Mouse (Mus musculus) liver, adult 2 months (tissue): ENCODE measurements around the gene Mrtfa. TPM values are rescaled to one million over a fixed set of nuclear protein-coding genes. Genes with fewer than 3 reads are reported as not detected.

Experiments used
- DNase-seq: peaks from one replicate; pipeline ENCODE4 v3.0.0-alpha.2; 2011; ENCODE audit warnings: low read depth, low spot score; ENCODE audit errors: extremely low read depth
- H3K27ac ChIP-seq: fragments of 200-500 bp; replicated peaks from 2 replicates; pipeline ENCODE4 v1.5.1; 2012; ENCODE audit warnings: low read depth, mild to moderate bottlenecking, control low read depth, inconsistent platforms, low read length; ENCODE audit not compliant: insufficient read depth
- H3K27me3 ChIP-seq: fragments of 200-500 bp; 2 replicates; pipeline ENCODE4 v1.6.1; 2012; ENCODE audit warnings: mild to moderate bottlenecking, moderate library complexity, low read length, inconsistent platforms; ENCODE audit not compliant: control insufficient read depth, insufficient read depth
- H3K36me3 ChIP-seq: fragments of 200-500 bp; 2 replicates; pipeline ENCODE4 v1.6.1; 2012; ENCODE audit warnings: low read length, inconsistent platforms; ENCODE audit not compliant: control insufficient read depth, insufficient read depth
- H3K4me1 ChIP-seq: fragments of 200-500 bp; 2 replicates; pipeline ENCODE4 v1.6.1; 2011; ENCODE audit warnings: low read length; ENCODE audit not compliant: control insufficient read depth, insufficient read depth
- H3K4me3 ChIP-seq: fragments of 200-500 bp; 2 replicates; pipeline ENCODE4 v1.5.1; 2011; ENCODE audit warnings: low read depth, mild to moderate bottlenecking, control low read depth, low read length, moderate library complexity; ENCODE audit not compliant: insufficient read depth
- H3K79me2 ChIP-seq: fragments of 200-500 bp; 2 replicates; pipeline ENCODE4 v1.6.1; 2012; ENCODE audit warnings: inconsistent platforms, mild to moderate bottlenecking, low read length, moderate library complexity; ENCODE audit not compliant: control insufficient read depth, insufficient read depth
- H3K9ac ChIP-seq: fragments of 200-500 bp; 2 replicates; pipeline ENCODE4 v1.6.1; 2012; ENCODE audit warnings: low read depth, mild to moderate bottlenecking, control low read depth, inconsistent platforms, low read length
- CTCF ChIP-seq: fragments of 200-500 bp; IDR thresholded peaks from 2 replicates; pipeline ENCODE4 v1.5.1; 2011; ENCODE audit warnings: low read depth, low read length, control low read depth
- POLR2A ChIP-seq: fragments of 200-500 bp; IDR thresholded peaks from 2 replicates; pipeline ENCODE4 v1.6.1; 2011; ENCODE audit warnings: low read length, control low read depth; ENCODE audit not compliant: insufficient read depth; ENCODE audit errors: extremely low read depth
- WGBS: fragments of 180-500 bp; shearing (Covaris S2); methylation state at CpG from one replicate; pipeline ENCODE4 v1.1.7; 2018; 5-methylcytosine and 5-hydroxymethylcytosine counted together
- polyA plus RNA-seq: library from polyadenylated mRNA; depleted of rRNA; stranded (reverse); fragments of >200 nt; gene quantifications from 2 replicates; pipeline ENCODE4 v1.2.3, GENCODE M21; 2012
- total RNA-seq: library from RNA; depleted of rRNA; stranded (reverse); fragments of >200 nt; gene quantifications from 2 replicates; pipeline ENCODE4 v1.2.3, GENCODE M21; 2014

The Mrtfa gene
- total and polyA plus RNA-seq, 2 experiments = 1.0 to 5.6 TPM

DNA sequence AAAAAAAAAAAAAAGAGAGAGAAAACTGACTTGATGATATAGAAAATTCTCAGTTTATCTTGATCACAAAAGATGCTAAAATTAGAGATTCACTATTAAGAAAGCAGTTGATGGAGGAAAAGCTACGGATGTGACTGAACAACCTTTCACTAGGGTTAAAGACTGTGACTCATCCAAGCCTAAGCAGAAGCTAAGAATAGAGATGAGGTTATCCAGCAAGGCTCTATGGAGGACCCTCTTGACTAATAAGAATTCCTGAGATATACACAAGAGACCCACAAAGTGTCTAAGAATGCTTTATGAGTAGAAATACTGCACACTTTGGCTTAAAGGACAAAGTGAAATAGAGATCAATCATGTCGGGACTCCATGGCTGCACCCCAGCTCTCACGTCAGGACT, 14.9 kb downstream of the Mrtfa start:
- H3K4me1 ChIP-seq = no peaks in the 10 kb centered on the region
- DNase-seq = no peak
- H3K27me3 ChIP-seq = no peaks in the 10 kb centered on the region
- no peak overlapping the region for H3K27ac ChIP-seq
- TF ChIP-seq POLR2A (no peak), CTCF (no peak)
- no peaks in the 10 kb centered on the region; the same call in 1 of the 2 replicates for H3K36me3 ChIP-seq
- H3K9ac ChIP-seq = no peak overlapping the region
- H3K4me3 ChIP-seq = no peak overlapping the region
- H3K79me2 ChIP-seq = peaks cover 20% of the 10 kb centered on the region; the same call in 1 of the 2 replicates
- WGBS = 95% methylated on average over 3 of the region's 3 CpGs

DNA sequence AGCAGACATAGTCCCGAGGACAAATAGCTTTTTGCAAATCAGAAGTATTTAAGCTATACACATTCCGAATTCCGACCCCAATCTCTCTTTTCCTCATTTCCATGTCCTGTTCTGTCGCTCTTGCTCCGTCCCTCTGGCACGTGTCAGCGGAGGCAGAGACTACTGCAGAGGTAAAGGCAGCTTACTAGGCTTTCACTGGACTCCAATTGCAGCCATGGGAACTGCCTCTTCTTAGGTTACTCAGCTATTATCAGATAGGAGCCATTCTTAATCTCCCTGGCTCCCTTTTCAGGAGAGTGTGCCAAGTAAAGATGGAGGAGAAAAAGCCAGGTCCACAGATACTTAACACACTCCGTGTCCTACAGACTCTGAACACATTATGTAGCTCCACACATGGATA, 18.3 kb downstream of the Mrtfa start:
- Histone ChIP-seq H3K36me3 (no peaks in the 10 kb centered on the region; the same call in 1 of the 2 replicates), H3K79me2 (peaks cover 11% of the 10 kb centered on the region; the same call in 1 of the 2 replicates), H3K27me3 (no peaks in the 10 kb centered on the region), H3K4me3 (no peak overlapping the region), H3K4me1 (peaks cover 6% of the 10 kb centered on the region), H3K27ac (no peak overlapping the region), H3K9ac (no peak overlapping the region)
- DNase-seq = no peak
- 93% methylated on average over 8 of the region's 8 CpGs for WGBS
- TF ChIP-seq CTCF (no peak), POLR2A (no peak)

DNA sequence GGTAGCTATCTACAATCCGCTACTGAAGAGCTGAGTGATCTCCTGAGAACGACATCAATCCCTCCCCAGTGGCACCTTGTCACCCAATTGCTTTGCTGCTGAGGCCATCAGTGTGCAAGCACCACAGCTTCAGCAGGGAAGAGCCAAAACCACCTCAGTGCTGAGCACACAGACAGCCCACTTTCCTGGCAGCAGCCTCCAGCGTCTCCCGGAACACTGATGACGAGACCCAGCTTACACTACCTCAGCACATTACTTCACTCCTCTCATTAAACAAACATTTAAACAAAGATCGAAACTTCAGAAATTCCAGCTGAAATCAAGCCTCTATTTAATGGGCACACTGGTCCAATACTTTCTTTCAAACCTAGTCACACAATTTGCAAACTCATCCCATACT, 21.8 kb downstream of the Mrtfa start:
- Histone ChIP-seq H3K27ac (no peak overlapping the region), H3K36me3 (no peaks in the 10 kb centered on the region; the same call in 1 of the 2 replicates), H3K79me2 (peaks cover 8% of the 10 kb centered on the region; the same call in 1 of the 2 replicates), H3K27me3 (no peaks in the 10 kb centered on the region), H3K4me3 (no peak overlapping the region), H3K4me1 (peaks cover 6% of the 10 kb centered on the region), H3K9ac (no peak overlapping the region)
- no peak for TF ChIP-seq POLR2A
- TF ChIP-seq CTCF = no peak
- peak; percentile 60 for DNase-seq
- 26% methylated on average over 6 of the region's 6 CpGs for WGBS

DNA sequence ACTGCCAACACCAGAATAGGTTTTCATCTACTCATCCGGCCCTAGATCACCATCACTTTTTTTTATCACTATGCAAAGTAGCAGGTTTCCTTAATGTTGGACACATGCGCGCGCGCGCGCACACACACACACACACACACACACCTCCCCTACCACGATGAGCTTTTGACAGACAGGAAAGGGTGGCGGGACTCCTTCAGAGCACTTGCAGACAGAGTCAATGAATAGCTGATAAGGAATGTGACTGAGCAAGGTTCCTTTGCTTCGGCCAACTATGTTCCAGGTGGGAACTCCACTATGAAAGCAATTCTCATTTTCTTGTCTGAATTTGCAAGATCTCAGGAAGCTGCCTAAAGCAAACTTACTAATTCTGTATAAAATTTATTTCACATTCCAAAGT, 22.7 kb downstream of the Mrtfa start:
- Histone ChIP-seq H3K79me2 (peaks cover 8% of the 10 kb centered on the region; the same call in 1 of the 2 replicates), H3K9ac (no peak overlapping the region), H3K27me3 (no peaks in the 10 kb centered on the region), H3K4me1 (peaks cover 6% of the 10 kb centered on the region), H3K27ac (no peak overlapping the region), H3K4me3 (no peak overlapping the region), H3K36me3 (no peaks in the 10 kb centered on the region; the same call in 1 of the 2 replicates)
- 87% methylated on average over 10 of the region's 10 CpGs for WGBS
- TF ChIP-seq CTCF (no peak), POLR2A (no peak)
- DNase-seq = no peak

DNA sequence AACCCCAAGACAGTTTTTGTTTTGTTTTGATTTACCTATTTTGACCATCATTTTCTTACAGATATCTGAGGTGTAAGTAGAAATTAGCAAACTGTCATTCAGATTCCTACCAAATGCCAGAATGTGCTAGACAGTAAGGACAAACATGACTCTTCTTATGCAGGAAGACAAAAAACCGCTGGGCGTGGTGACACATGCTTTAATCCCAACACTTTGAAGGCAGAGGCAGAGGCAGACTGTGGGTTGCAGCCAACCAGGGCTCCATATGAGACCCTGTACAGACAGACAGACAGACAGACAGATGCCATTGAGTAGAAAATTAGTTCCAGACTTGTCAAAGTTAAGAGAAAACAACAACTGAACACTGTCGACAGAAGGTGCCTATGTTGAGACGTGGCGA, 24.3 kb downstream of the Mrtfa start:
- Histone ChIP-seq H3K79me2 (peaks cover 8% of the 10 kb centered on the region; the same call in 1 of the 2 replicates), H3K27ac (no peak overlapping the region), H3K27me3 (no peaks in the 10 kb centered on the region), H3K9ac (no peak overlapping the region), H3K4me3 (no peak overlapping the region), H3K4me1 (peaks cover 6% of the 10 kb centered on the region), H3K36me3 (no peaks in the 10 kb centered on the region; the same call in 1 of the 2 replicates)
- TF ChIP-seq CTCF = no peak
- TF ChIP-seq POLR2A = no peak
- no peak for DNase-seq
- WGBS = 96% methylated on average over 5 of the region's 5 CpGs

DNA sequence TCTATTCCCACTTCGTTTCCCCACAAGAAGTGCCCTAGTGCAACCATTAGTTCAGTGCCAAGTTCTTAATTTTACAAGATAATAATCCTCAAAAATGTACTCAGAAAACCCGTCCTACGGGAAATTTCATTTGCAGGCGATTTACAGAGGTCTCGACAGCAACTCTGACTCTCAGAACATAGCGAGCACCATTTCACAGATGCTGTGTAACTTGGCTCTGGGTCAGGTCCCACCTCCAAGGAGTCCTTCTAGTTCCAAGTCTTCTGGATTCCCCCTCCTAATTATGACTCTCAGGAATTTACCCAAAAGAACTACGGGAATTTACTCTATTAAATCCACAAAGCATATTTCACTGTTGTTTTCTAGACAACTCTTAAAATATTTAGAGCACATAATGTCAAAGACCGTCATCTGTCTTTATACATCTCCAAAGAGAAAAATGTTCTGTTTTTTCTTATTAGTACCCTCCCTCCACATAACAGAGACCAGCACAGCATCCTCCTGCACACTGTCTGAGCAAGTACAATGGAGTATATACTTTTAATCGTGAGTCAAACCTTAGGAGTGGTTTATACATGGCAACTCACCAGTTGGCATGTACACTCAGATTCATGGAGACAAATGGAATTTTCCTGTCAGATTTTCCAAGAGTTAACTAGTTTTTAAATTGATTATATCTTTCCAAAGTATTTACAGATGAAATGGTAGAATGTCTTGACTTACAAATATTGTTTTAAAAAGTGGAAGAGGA, 25.8 kb downstream of the Mrtfa start:
- WGBS = 86% methylated on average over 9 of the region's 9 CpGs
- TF ChIP-seq POLR2A (no peak), CTCF (no peak)
- Histone ChIP-seq H3K27ac (no peak overlapping the region), H3K27me3 (no peaks in the 10 kb centered on the region), H3K4me3 (no peak overlapping the region), H3K79me2 (peaks cover 8% of the 10 kb centered on the region; the same call in 1 of the 2 replicates), H3K9ac (no peak overlapping the region), H3K4me1 (peaks cover 6% of the 10 kb centered on the region), H3K36me3 (no peaks in the 10 kb centered on the region)
- no peak for DNase-seq
